Mouse (Mus musculus): ENCODE measurements around the gene Acrv1. TPM values are rescaled to one million over a fixed set of nuclear protein-coding genes. Genes with fewer than 3 reads are reported as not detected.
A peak's percentile ranks its signal among the peaks of the same experiment; 100 is the strongest.
"Not testable (repeated sequence)": the region's sequence is repeated elsewhere in the genome, so short reads cannot be mapped to it uniquely, and the experiment has no call there.

The Acrv1 gene
- 368 and 566 TPM in 2 replicates for polyA plus RNA-seq (2012; rRNA removed)

DNA sequence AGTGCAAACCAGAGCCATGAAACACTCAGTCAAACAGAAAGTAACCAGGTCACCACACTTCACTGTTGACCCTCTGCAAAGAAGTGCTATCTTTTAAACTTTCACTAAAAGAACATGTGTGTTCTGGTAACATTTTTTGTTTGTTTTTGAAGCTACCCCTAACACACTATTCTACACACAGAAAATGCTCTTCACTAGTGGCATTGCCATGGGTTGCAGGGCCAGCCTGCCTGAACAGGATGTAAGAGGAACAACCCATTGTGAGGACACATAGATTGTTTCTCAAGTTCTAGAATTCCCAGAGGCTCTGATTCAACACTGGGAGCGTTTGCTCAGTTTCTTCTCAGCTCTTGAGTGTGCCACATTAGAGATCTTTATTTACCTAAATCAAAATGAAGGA, at the start of gene Acrv1:
Gene Acrv1 (plus strand): TSS at position 301 of the 400 bp plus-strand sequence.
- no peaks in the 10 kb centered on the region for H3K27me3 ChIP-seq (ENCODE audit: control insufficient read depth, insufficient read depth, low read length)
- H3K4me3 ChIP-seq (ENCODE audit: control insufficient read depth, low read depth, low read length): peak within 1 kb of the TSS; percentile 87
- H3K27ac ChIP-seq (ENCODE audit: control insufficient read depth, insufficient read depth, low read depth, low read length): no peak within 1 kb of the TSS; the same call in 1 of the 2 replicates
- TF ChIP-seq POLR2A (IDR thresholded peaks at IDR 0.05; ENCODE audit: control insufficient read depth, low read depth, low read length) (no peak), CTCF (IDR thresholded peaks at IDR 0.05; ENCODE audit: control insufficient read depth, insufficient read depth, insufficient replicate concordance, low read depth, low read length) (no peak)
- H3K36me3 ChIP-seq (ENCODE audit: control insufficient read depth, insufficient read depth, low read length): no peaks in the 10 kb centered on the region
- H3K4me1 ChIP-seq (ENCODE audit: control insufficient read depth, insufficient read depth, low read length): no peaks in the 10 kb centered on the region

DNA sequence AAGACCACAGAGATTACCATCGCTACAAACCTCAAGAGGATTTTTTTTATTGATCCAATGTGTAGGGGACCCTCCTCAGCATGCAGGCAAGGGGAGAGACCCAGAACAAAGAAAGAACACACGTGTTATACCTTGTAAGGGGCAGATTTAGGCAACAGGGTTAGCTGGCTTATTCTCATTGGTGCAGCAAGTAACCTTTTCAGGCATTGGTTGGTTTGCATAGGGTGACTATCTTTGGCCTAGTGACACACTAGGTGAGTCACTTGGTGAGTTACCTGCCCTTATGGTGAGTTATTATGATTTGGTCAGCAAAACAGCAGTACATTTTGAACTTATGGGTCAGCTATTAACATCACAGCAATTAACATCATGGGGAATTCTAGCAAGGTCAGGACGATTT, 49.7 kb upstream of the Acrv1 start, which contains the start of gene A630095E13Rik:
Gene A630095E13Rik (minus strand): TSS at position 101 of the 400 bp plus-strand sequence.
- H3K27me3 ChIP-seq (ENCODE audit: control insufficient read depth, insufficient read depth, low read length); H3K36me3 ChIP-seq (ENCODE audit: control insufficient read depth, insufficient read depth, low read length); H3K4me3 ChIP-seq (ENCODE audit: control insufficient read depth, low read depth, low read length); H3K27ac ChIP-seq (ENCODE audit: control insufficient read depth, insufficient read depth, low read depth, low read length); H3K4me1 ChIP-seq (ENCODE audit: control insufficient read depth, insufficient read depth, low read length): not testable (repeated sequence)

DNA sequence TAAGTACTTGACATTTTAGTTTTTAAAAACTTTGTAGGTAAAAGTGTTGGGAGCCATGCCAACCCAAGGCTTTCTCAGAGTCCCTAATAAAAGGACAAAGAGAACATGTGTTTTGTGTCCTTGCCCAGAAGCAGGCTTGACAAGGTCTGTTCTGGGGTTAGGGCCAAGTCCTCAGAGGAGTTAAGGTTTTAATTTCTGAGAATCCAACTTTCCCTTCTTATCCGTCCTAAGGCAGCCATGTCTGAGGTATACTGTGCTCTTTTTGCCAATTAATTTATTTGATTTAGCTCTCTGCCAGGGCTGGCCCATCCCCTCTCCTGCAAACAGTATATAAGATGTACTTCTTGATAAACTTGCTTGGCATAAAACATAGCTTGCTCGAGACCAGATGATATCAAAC, 11.6 kb upstream of the Acrv1 start:
- no peaks in the 10 kb centered on the region for H3K27me3 ChIP-seq (ENCODE audit: control insufficient read depth, insufficient read depth, low read length)
- H3K27ac ChIP-seq (ENCODE audit: control insufficient read depth, insufficient read depth, low read depth, low read length): no peak overlapping the region
- H3K4me3 ChIP-seq (ENCODE audit: control insufficient read depth, low read depth, low read length): no peak overlapping the region
- TF ChIP-seq POLR2A (IDR thresholded peaks at IDR 0.05; ENCODE audit: control insufficient read depth, low read depth, low read length): no peak
- no peak for TF ChIP-seq CTCF (IDR thresholded peaks at IDR 0.05; ENCODE audit: control insufficient read depth, insufficient read depth, insufficient replicate concordance, low read depth, low read length)
- H3K36me3 ChIP-seq (ENCODE audit: control insufficient read depth, insufficient read depth, low read length): no peaks in the 10 kb centered on the region
- no peaks in the 10 kb centered on the region for H3K4me1 ChIP-seq (ENCODE audit: control insufficient read depth, insufficient read depth, low read length)

DNA sequence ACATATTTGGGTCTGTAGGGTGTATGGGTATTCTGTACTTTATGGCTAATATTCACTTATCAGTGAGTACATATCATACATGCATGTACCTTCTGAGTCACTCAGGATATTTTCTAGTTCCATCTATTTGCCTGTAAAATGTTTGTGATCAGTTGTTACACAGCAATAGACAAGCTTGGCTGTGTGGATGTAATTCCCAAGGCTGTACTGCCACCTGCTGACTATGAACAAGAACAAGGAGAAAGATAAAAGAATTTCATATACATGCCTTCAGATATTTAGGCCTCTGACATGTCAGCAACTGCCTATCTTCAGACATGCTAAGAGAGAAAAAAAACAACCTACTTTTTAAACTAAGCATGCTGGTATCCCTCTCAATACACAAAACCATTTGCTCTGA, 5.7 kb upstream of the Acrv1 start:
- H3K27me3 ChIP-seq (ENCODE audit: control insufficient read depth, insufficient read depth, low read length): no peaks in the 10 kb centered on the region
- no peaks in the 10 kb centered on the region for H3K4me1 ChIP-seq (ENCODE audit: control insufficient read depth, insufficient read depth, low read length)
- TF ChIP-seq POLR2A (IDR thresholded peaks at IDR 0.05; ENCODE audit: control insufficient read depth, low read depth, low read length): no peak
- TF ChIP-seq CTCF (IDR thresholded peaks at IDR 0.05; ENCODE audit: control insufficient read depth, insufficient read depth, insufficient replicate concordance, low read depth, low read length): peak; percentile 6; the same call in 1 of the 2 replicates
- H3K36me3 ChIP-seq (ENCODE audit: control insufficient read depth, insufficient read depth, low read length): no peaks in the 10 kb centered on the region
- H3K4me3 ChIP-seq (ENCODE audit: control insufficient read depth, low read depth, low read length): no peak overlapping the region
- no peak overlapping the region for H3K27ac ChIP-seq (ENCODE audit: control insufficient read depth, insufficient read depth, low read depth, low read length)

DNA sequence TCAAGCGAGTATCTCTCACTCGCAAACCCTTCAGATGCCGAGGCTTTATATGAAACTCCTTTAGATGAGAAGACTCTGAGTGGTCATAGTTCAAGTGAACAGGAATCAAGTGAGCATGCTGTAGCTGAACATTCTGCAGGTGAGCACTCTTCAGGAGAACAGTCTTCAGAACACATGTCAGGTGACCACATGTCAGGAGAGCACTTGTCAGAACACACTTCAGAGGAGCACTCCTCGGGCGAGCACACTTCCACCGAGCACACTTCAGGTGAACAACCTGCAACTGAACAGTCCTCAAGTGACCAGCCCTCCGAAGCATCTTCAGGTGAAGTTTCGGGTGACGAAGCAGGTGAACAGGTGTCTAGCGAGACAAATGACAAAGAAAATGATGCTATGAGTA, 1.3 kb downstream of the Acrv1 start:
- H3K27ac ChIP-seq (ENCODE audit: control insufficient read depth, insufficient read depth, low read depth, low read length): no peak overlapping the region; the same call in 1 of the 2 replicates
- H3K4me1 ChIP-seq (ENCODE audit: control insufficient read depth, insufficient read depth, low read length): no peaks in the 10 kb centered on the region
- H3K27me3 ChIP-seq (ENCODE audit: control insufficient read depth, insufficient read depth, low read length): no peaks in the 10 kb centered on the region
- no peak for TF ChIP-seq POLR2A (IDR thresholded peaks at IDR 0.05; ENCODE audit: control insufficient read depth, low read depth, low read length)
- no peak for TF ChIP-seq CTCF (IDR thresholded peaks at IDR 0.05; ENCODE audit: control insufficient read depth, insufficient read depth, insufficient replicate concordance, low read depth, low read length)
- peak overlapping the region; percentile 87 for H3K4me3 ChIP-seq (ENCODE audit: control insufficient read depth, low read depth, low read length)
- no peaks in the 10 kb centered on the region for H3K36me3 ChIP-seq (ENCODE audit: control insufficient read depth, insufficient read depth, low read length)

DNA sequence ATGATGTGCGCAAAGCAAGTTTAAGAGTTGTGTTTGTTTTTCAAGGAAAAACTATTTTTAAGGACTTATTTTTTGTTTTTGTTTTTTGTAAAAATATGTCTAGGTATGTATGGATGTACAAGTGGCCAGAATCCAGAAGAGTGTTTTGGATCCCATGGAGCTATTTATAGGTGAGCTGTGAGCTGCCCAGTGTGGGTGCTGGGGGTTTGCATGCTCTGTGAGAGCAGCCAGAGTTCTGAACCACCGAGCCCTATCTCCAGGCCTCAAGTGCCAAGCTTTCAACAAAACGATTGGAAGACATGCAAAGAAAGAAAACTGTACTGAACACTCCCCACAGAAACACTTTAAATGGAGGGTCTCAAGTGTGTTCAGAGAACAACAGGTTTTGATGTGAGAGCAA, 12.9 kb downstream of the Acrv1 start:
- no peaks in the 10 kb centered on the region for H3K36me3 ChIP-seq (ENCODE audit: control insufficient read depth, insufficient read depth, low read length)
- no peaks in the 10 kb centered on the region for H3K4me1 ChIP-seq (ENCODE audit: control insufficient read depth, insufficient read depth, low read length)
- no peak for TF ChIP-seq POLR2A (IDR thresholded peaks at IDR 0.05; ENCODE audit: control insufficient read depth, low read depth, low read length)
- TF ChIP-seq CTCF (IDR thresholded peaks at IDR 0.05; ENCODE audit: control insufficient read depth, insufficient read depth, insufficient replicate concordance, low read depth, low read length): no peak
- no peaks in the 10 kb centered on the region for H3K27me3 ChIP-seq (ENCODE audit: control insufficient read depth, insufficient read depth, low read length)
- no peak overlapping the region for H3K27ac ChIP-seq (ENCODE audit: control insufficient read depth, insufficient read depth, low read depth, low read length)
- H3K4me3 ChIP-seq (ENCODE audit: control insufficient read depth, low read depth, low read length): no peak overlapping the region

DNA sequence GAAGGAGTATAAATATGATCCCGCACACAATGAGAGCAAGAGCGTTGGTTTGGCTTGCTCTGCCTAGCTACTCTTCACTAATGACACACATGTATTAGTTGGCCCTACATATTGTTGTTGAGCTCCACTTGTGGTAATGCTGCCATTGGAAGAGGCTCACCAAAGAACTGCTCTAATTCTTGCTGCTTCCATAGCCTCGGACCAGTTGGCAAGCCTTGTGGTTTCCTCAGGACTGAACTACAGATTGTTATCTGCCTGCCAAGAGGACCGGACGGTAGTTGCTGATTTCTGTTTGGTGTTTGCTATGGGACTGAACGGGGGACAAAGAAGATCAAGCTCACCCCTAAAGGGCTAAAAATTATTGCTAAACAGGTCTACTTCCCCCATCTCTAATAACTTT, 14.3 kb downstream of the Acrv1 start:
- no peak overlapping the region for H3K27ac ChIP-seq (ENCODE audit: control insufficient read depth, insufficient read depth, low read depth, low read length)
- H3K36me3 ChIP-seq (ENCODE audit: control insufficient read depth, insufficient read depth, low read length): no peaks in the 10 kb centered on the region
- no peak for TF ChIP-seq CTCF (IDR thresholded peaks at IDR 0.05; ENCODE audit: control insufficient read depth, insufficient read depth, insufficient replicate concordance, low read depth, low read length)
- no peak for TF ChIP-seq POLR2A (IDR thresholded peaks at IDR 0.05; ENCODE audit: control insufficient read depth, low read depth, low read length)
- H3K27me3 ChIP-seq (ENCODE audit: control insufficient read depth, insufficient read depth, low read length): no peaks in the 10 kb centered on the region
- H3K4me1 ChIP-seq (ENCODE audit: control insufficient read depth, insufficient read depth, low read length): no peaks in the 10 kb centered on the region
- no peak overlapping the region for H3K4me3 ChIP-seq (ENCODE audit: control insufficient read depth, low read depth, low read length)

DNA sequence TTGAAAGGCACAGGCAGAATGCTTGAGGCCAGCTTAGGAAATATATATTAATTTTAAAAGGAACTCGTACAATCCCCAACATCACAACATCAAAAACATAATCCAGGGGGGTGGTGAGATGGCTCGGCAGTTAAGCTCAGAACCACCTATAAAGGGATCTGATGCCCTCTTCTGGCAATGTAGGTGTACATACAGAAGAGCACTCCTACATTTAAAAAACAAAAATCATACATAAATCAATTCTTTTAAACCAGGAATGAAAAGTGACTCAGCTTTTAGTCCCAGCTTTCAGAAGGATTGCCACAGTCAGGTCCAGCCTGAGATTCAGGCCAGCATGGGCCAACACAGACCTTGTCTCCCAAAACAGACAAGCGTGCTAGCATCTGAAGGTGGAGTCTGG, 23.6 kb downstream of the Acrv1 start:
- no peaks in the 10 kb centered on the region for H3K36me3 ChIP-seq (ENCODE audit: control insufficient read depth, insufficient read depth, low read length)
- TF ChIP-seq CTCF (IDR thresholded peaks at IDR 0.05; ENCODE audit: control insufficient read depth, insufficient read depth, insufficient replicate concordance, low read depth, low read length) (no peak), POLR2A (IDR thresholded peaks at IDR 0.05; ENCODE audit: control insufficient read depth, low read depth, low read length) (no peak)
- H3K27ac ChIP-seq (ENCODE audit: control insufficient read depth, insufficient read depth, low read depth, low read length): no peak overlapping the region

More for the DNA sequence above, 23.6 kb downstream of the Acrv1 start:
- no peaks in the 10 kb centered on the region for H3K27me3 ChIP-seq (ENCODE audit: control insufficient read depth, insufficient read depth, low read length)
- no peaks in the 10 kb centered on the region for H3K4me1 ChIP-seq (ENCODE audit: control insufficient read depth, insufficient read depth, low read length)
- H3K4me3 ChIP-seq (ENCODE audit: control insufficient read depth, low read depth, low read length): no peak overlapping the region
